Mouse (Mus musculus): ENCODE measurements around the gene Wdr95. TPM values are rescaled to one million over a fixed set of nuclear protein-coding genes. Genes with fewer than 3 reads are reported as not detected.

The Wdr95 gene
- polyA plus RNA-seq, 1 experiment, result 0.29 TPM

GRCm38 (mm10) chr5:149489136-149489535 lies 39.3 kb upstream of the Wdr95 start:
- TF ChIP-seq USF1 (IDR thresholded peaks at IDR 0.05; ENCODE audit: low read depth) (no peak), CEBPB (IDR thresholded peaks at IDR 0.05; ENCODE audit: low read depth) (no peak)
- Histone ChIP-seq H3K79me3 (ENCODE audit: low read depth) (no peaks in the 10 kb centered on the region), H3K36me3 (ENCODE audit: control insufficient read depth, insufficient read depth) (no peaks in the 10 kb centered on the region), H3K79me2 (ENCODE audit: control insufficient read depth, insufficient read depth) (no peaks in the 10 kb centered on the region), H3K4me3 (ENCODE audit: insufficient read depth, poor library complexity, severe bottlenecking) (no peak overlapping the region), H3K27me3 (ENCODE audit: control insufficient read depth, insufficient read depth, insufficient read length) (no peaks in the 10 kb centered on the region), H3ac (ENCODE audit: control insufficient read depth, insufficient read length, low read depth) (no peak overlapping the region)

GRCm38 (mm10) chr5:149490275-149490674 lies 38.2 kb upstream of the Wdr95 start:
- no peak overlapping the region for H3ac ChIP-seq (ENCODE audit: control insufficient read depth, insufficient read length, low read depth)
- TF ChIP-seq CEBPB (IDR thresholded peaks at IDR 0.05; ENCODE audit: low read depth) (no peak), MAX (IDR thresholded peaks at IDR 0.05) (no peak)
- H3K4me3 ChIP-seq (ENCODE audit: insufficient read depth, poor library complexity, severe bottlenecking), result no peak overlapping the region
- no peaks in the 10 kb centered on the region for H3K36me3 ChIP-seq (ENCODE audit: control insufficient read depth, insufficient read depth)
- H3K79me2 ChIP-seq (ENCODE audit: control insufficient read depth, insufficient read depth), result no peaks in the 10 kb centered on the region
- no peaks in the 10 kb centered on the region for H3K79me3 ChIP-seq (ENCODE audit: low read depth)
- H3K27me3 ChIP-seq (ENCODE audit: control insufficient read depth, insufficient read depth, insufficient read length), result no peaks in the 10 kb centered on the region

- Histone ChIP-seq H3K79me2 (ENCODE audit: control insufficient read depth, insufficient read depth) (no peaks in the 10 kb centered on the region), H3K79me3 (ENCODE audit: low read depth) (no peaks in the 10 kb centered on the region), H3K4me3 (ENCODE audit: insufficient read depth, poor library complexity, severe bottlenecking) (no peak overlapping the region), H3ac (ENCODE audit: control insufficient read depth, insufficient read length, low read depth) (no peak overlapping the region), H3K36me3 (ENCODE audit: control insufficient read depth, insufficient read depth) (no peaks in the 10 kb centered on the region), H3K27me3 (ENCODE audit: control insufficient read depth, insufficient read depth, insufficient read length) (no peaks in the 10 kb centered on the region)
- TF ChIP-seq MAX (IDR thresholded peaks at IDR 0.05) (no peak), FOSL1 (IDR thresholded peaks at IDR 0.05; ENCODE audit: insufficient read depth, low read length, poor library complexity, severe bottlenecking) (no peak), MYOD1 (IDR thresholded peaks at IDR 0.05; ENCODE audit: control insufficient read depth, insufficient read length, low read depth) (no peak)
These were observed 32.8 kb upstream of the Wdr95 start for GRCm38 (mm10) chr5:149495655-149496054.

DNA sequence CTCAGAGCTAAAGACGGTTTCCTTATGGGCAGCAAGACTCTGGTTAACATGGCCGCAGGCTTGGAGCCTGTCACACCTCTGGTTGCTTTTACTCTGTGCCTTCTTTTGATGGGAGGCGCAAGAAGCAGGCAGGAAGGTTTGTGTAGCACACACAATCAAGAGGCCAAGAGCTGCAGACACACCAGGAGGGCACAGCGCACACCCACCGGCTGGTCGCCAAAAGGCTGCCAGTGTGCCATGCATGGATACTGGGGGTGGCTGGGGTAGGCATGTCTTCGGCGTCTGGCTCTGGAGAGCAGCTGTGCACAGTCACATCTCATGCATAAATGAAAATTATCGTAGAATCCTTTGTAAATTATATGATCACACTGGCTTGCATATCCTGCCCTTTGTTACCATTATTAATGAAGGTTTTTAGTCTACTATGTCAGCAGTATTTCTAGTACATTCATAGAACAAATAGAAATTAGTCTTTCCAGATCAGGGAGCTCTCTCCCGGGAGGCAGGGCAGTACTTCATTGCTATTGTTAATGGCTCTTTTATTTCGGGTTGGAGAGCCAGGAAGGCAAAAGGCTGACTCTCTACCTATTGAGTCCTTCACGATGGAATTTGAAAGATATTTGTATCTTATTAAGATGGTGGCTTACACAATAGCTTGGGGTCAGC lies 31.9 kb upstream of the Wdr95 start:
- no peaks in the 10 kb centered on the region for H3K79me3 ChIP-seq (ENCODE audit: low read depth)
- H3K27me3 ChIP-seq (ENCODE audit: control insufficient read depth, insufficient read depth, insufficient read length), result no peaks in the 10 kb centered on the region
- no peaks in the 10 kb centered on the region for H3K79me2 ChIP-seq (ENCODE audit: control insufficient read depth, insufficient read depth)
- no peak overlapping the region for H3ac ChIP-seq (ENCODE audit: control insufficient read depth, insufficient read length, low read depth)
- H3K4me3 ChIP-seq (ENCODE audit: insufficient read depth, poor library complexity, severe bottlenecking), result no peak overlapping the region
- TF ChIP-seq MAX (IDR thresholded peaks at IDR 0.05) (no peak), MYOD1 (IDR thresholded peaks at IDR 0.05; ENCODE audit: control insufficient read depth, insufficient read length, low read depth) (no peak), CEBPB (IDR thresholded peaks at IDR 0.05; ENCODE audit: low read depth) (no peak), USF1 (IDR thresholded peaks at IDR 0.05; ENCODE audit: low read depth) (no peak), CTCF (IDR thresholded peaks at IDR 0.05; ENCODE audit: control insufficient read depth, insufficient read depth, insufficient read length) (no peak), FOSL1 (IDR thresholded peaks at IDR 0.05; ENCODE audit: insufficient read depth, low read length, poor library complexity, severe bottlenecking) (no peak), MYOG (IDR thresholded peaks at IDR 0.05; ENCODE audit: control insufficient read depth, extremely low read depth, insufficient read length) (no peak)
- no peaks in the 10 kb centered on the region for H3K36me3 ChIP-seq (ENCODE audit: control insufficient read depth, insufficient read depth)

DNA sequence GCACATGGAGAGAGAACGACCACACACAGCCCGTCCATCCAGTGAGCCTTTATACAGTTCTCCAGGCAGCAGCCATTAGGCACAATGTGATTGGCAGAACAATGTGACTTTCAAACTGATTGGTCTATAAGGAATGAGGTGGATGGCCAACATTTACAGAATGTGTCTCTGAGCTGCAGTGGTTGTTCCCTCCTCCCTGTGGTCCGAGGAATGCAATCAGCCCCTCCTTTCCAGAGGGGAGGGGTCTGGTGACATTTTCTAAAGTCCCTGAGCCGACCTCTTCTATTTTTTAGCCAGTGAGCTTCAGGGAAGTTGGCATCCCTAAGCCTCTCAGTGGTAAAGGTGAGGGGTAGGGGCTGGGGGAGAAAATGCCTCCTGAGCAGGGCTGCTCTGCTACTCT lies 28.5 kb upstream of the Wdr95 start:
- TF ChIP-seq CTCF (IDR thresholded peaks at IDR 0.05; ENCODE audit: control insufficient read depth, insufficient read depth, insufficient read length), result no peak
- no peak for TF ChIP-seq USF1 (IDR thresholded peaks at IDR 0.05; ENCODE audit: low read depth)
- TF ChIP-seq MAX (IDR thresholded peaks at IDR 0.05), result no peak
- TF ChIP-seq FOSL1 (IDR thresholded peaks at IDR 0.05; ENCODE audit: insufficient read depth, low read length, poor library complexity, severe bottlenecking), result no peak
- no peak for TF ChIP-seq CEBPB (IDR thresholded peaks at IDR 0.05; ENCODE audit: low read depth)
- no peak overlapping the region for H3K4me3 ChIP-seq (ENCODE audit: insufficient read depth, poor library complexity, severe bottlenecking)
- no peaks in the 10 kb centered on the region for H3K27me3 ChIP-seq (ENCODE audit: control insufficient read depth, insufficient read depth, insufficient read length)

GRCm38 (mm10) chr5:149503423-149504175 lies 24.9 kb upstream of the Wdr95 start:
- Histone ChIP-seq H3K79me2 (ENCODE audit: control insufficient read depth, insufficient read depth) (no peaks in the 10 kb centered on the region), H3K36me3 (ENCODE audit: control insufficient read depth, insufficient read depth) (no peaks in the 10 kb centered on the region), H3K4me3 (ENCODE audit: insufficient read depth, poor library complexity, severe bottlenecking) (no peak overlapping the region), H3K27me3 (ENCODE audit: control insufficient read depth, insufficient read depth, insufficient read length) (no peaks in the 10 kb centered on the region), H3ac (ENCODE audit: control insufficient read depth, insufficient read length, low read depth) (no peak overlapping the region), H3K79me3 (ENCODE audit: low read depth) (no peaks in the 10 kb centered on the region)
- no peak for TF ChIP-seq FOSL1 (IDR thresholded peaks at IDR 0.05; ENCODE audit: insufficient read depth, low read length, poor library complexity, severe bottlenecking)
- no peak for TF ChIP-seq CEBPB (IDR thresholded peaks at IDR 0.05; ENCODE audit: low read depth)

More for the DNA sequence above, 28.5 kb upstream of the Wdr95 start:
- Histone ChIP-seq H3K79me2 (ENCODE audit: control insufficient read depth, insufficient read depth) (no peaks in the 10 kb centered on the region), H3K36me3 (ENCODE audit: control insufficient read depth, insufficient read depth) (no peaks in the 10 kb centered on the region), H3K79me3 (ENCODE audit: low read depth) (no peaks in the 10 kb centered on the region), H3ac (ENCODE audit: control insufficient read depth, insufficient read length, low read depth) (no peak overlapping the region)
